Mouse (Mus musculus): ENCODE data around the gene Abcg1.

The Abcg1 gene

DNA sequence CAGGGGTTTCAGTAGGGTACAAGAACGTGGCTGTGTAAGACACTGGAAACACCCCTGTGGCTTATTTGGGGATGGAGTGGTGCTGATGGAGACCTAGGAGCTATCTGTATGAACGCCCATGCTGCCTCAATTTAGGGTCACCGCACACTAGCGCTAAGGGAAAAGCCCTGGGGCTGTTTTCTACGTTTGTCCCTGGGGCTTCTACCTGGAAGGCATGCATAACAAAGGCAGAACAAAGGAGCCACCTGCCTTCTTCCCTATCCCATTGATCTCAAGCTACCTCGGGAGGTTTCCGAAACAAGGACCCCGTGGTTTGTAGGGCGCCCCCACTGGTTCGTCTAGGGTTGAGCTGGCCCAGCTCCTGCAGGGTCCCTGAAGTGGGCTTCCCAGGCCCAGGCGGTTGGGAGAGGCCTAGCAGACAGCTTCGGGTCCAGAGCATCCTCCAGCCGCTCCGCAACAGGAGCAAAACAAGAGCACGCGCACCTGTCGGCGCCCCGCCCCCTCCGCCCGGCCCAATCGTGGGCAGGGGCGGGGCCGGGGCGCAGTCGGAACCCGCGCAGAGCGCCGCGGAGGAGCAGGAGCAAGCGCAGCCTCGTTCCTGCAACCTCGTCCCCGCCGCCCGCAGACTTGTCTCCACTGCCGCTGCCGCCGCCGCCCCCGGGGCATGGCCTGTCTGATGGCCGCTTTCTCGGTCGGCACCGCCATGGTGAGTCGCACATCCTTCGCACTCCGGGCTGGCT lies at the start of gene Abcg1:
Gene Abcg1 (plus strand): TSS at position 525 of the 740 bp plus-strand sequence.
- DNase-seq (ENCODE audit: low read depth, low spot score): peak; percentile 67

GRCm38 (mm10) chr17:31008416-31008815 lies 49.1 kb upstream of the Abcg1 start:
- no peak for DNase-seq (ENCODE audit: low read depth, low spot score)

GRCm38 (mm10) chr17:31011551-31012394 lies 45.7 kb upstream of the Abcg1 start:
- peak; percentile 67 for DNase-seq (ENCODE audit: low read depth, low spot score)

DNA sequence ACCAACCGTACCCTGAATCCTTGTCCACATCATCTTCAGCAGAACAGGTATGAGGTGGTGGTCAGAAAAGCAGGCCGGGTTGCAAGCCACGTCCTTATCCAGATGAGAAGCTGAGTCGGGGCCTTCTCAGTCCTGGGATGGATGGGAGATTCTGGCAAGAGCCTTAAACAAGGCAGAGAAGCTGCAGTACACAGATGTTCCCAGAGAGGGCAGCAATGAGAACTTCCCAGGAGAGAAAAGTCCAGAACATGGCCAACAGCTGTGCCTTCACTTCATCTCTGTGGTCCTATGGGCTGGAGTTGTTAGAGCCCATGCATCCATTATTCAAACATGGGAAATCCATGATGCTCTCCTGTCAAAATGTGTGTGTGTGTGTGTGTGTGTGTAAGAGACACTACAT lies 39.2 kb upstream of the Abcg1 start:
- peak; percentile 73 for DNase-seq (ENCODE audit: low read depth, low spot score)

GRCm38 (mm10) chr17:31019505-31019904 lies 38.0 kb upstream of the Abcg1 start:
- DNase-seq (ENCODE audit: low read depth, low spot score): peak; percentile 76

GRCm38 (mm10) chr17:31020078-31020477 lies 37.4 kb upstream of the Abcg1 start:
- no peak for DNase-seq (ENCODE audit: low read depth, low spot score)

DNA sequence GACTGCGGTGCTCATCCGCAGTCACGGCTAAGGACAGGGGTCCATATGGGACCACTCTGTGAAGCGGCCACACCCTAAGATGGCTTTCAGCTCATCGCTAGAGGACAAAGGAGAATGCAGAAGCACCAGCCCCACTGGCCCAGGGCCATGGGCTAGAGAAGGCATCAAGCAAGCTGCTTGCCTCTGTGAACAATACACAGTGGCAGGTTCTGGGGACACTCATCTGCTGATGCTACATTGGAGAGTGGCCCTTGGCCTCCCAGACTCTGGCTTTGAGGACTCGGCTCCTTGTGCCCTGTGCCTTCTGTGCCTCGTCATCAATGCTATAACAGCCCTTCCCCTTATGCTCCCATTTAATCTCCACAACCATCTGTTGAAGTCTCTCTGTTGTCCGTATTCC lies 36.2 kb upstream of the Abcg1 start:
- DNase-seq (ENCODE audit: low read depth, low spot score): no peak

DNA sequence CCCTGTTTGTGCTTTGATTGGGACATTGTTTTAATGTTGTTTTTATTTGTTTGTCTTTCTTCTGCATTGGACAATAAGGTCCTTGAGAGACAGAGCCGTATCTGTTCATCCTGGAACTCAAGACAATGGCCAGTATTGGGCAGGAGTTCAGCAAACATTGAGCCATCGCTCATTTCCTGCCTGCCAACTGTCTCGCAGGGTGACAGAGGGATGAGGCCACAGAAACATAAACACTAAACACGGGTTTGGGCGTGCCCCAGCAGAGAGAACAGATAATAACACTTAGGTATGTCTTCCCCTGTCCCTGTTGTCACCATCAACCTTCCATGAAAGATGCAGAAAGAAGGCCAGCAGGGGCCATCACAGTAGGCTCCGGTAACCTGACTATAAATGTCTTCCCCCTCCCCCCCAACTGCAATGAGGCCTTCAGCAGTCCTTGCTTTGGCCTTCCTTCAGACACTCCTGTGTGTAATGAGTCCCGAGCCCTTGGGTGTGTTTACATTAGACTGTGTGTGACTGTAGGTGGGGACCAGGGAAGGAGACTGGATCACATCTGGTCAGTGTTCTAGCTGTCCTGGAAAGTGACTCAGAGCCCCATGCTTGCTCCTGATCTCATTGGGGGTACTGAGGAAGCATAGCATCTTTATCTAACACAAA lies 33.2 kb upstream of the Abcg1 start:
- DNase-seq (ENCODE audit: low read depth, low spot score): no peak

DNA sequence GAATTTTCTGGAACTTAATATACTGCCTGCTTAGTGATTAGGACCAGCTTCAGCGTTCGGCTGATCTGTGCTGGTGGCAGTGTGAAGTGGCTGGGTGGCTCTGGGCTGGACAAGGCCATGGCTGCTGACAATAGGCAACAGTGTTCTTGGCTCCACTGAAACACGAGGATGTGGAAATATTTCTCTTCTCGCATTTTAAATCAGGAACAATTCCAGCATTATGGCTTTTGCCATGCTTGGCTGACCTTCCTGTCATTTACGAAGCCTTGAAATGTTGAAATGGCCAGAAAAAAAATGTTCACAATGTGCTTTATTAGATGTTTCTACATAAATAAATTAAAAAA lies 32.7 kb upstream of the Abcg1 start:
- no peak for DNase-seq (ENCODE audit: low read depth, low spot score)

DNA sequence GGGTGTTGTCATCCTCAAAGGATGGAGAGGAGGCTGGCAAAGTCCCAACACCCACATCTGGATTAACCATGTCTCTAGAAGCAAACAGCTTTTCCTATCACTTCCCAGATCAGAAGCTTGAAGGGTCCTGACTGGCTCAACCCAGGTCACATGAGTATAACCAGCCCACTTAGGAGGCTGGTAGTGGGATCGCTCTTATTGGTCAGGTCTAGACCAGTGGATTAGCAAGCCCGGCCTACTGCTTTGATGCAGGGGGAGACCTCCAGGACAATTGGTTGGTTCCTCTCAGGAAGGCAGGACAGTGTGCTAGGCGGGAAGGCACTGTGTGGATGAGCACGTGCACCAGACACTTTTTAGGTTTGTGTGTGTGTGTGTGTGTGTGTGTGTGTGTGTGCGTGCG lies 30.5 kb upstream of the Abcg1 start:
- no peak for DNase-seq (ENCODE audit: low read depth, low spot score)

GRCm38 (mm10) chr17:31027723-31028122 lies 29.8 kb upstream of the Abcg1 start:
- DNase-seq (ENCODE audit: low read depth, low spot score): no peak

- no peak for DNase-seq (ENCODE audit: low read depth, low spot score)
Observed at GRCm38 (mm10) chr17:31028821-31029370, 28.6 kb upstream of the Abcg1 start.

GRCm38 (mm10) chr17:31029407-31029806 lies 28.1 kb upstream of the Abcg1 start:
- no peak for DNase-seq (ENCODE audit: low read depth, low spot score)

DNA sequence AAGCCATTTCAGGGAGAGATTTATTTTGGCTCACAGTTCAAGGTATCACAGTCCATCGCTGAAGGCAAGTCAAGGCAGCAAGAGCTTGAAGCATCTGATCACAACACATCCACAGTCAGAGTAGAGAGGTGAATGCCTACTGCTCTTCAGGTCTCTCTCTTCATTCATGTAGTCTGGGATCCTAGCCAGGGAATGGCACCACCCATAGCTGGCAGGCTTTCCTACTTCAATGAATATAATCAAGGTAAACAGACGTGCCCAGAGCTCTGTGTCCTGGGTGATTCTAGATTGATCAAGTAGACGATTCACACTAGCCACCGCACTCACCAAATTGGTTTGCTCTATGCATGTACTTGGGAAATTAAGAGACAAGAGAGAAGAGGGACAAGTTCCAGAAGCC lies 25.1 kb upstream of the Abcg1 start:
- no peak for DNase-seq (ENCODE audit: low read depth, low spot score)

- DNase-seq (ENCODE audit: low read depth, low spot score): no peak
Observed at GRCm38 (mm10) chr17:31033251-31033650, 24.2 kb upstream of the Abcg1 start.

DNA sequence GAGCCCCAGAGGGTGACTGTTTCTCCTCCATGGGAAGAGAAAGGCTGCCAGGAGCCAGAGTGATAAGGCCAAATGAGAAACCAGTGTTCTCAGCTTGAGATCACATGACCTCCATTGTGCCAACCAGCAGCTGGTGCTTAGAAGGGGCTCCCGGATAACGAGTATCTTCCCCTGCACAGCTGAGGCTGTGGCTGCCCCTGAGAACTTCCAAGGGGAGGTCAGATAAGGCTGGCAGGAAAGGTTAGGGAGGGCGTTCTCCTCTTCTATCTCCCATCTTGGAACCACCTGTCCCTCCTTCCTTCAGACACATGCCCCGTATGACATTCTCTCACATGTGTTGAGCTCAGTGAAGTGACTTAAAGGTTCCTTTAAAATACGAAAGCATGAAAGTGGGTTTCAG lies 23.3 kb upstream of the Abcg1 start:
- DNase-seq (ENCODE audit: low read depth, low spot score): no peak

- no peak for DNase-seq (ENCODE audit: low read depth, low spot score)
Observed at GRCm38 (mm10) chr17:31034674-31035356, 22.7 kb upstream of the Abcg1 start.

DNA sequence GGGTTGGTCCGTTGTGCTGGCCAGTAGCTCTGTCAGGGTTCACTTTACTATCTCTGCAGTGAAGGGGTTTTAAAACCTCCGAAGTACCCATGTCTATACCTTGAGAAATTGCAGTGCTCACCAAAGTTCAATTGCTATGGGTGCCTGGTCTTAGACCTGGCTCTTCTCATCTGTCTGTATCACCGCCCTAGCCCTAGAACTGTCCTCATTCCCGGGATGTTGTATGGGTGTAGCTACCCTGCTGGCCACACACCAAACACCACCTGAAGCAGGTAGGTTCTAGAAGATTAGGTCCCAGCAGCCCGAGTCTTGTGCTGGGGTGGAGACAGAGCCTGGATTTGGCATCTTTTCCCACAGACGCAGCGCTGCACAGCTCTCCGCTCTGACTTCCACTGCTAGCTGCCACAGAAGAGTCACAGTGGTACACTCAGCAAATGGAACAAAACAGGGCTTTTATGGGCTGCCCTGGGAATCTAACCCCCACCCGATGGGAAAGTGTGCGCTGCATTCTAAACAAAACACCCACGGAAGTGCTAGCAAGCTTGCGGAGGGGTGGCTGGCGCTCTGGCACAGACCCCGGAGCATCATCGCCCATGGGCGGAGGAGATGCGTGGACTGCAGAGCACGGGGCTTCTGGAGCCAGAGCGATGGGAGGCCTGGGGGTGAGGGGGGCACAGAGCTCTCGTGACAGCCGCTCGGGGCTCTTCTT lies 21.2 kb upstream of the Abcg1 start:
- no peak for DNase-seq (ENCODE audit: low read depth, low spot score)

- DNase-seq (ENCODE audit: low read depth, low spot score): no peak
Observed at GRCm38 (mm10) chr17:31037331-31037730, 20.1 kb upstream of the Abcg1 start.

- DNase-seq (ENCODE audit: low read depth, low spot score): no peak
Observed at GRCm38 (mm10) chr17:31038381-31038780, 19.1 kb upstream of the Abcg1 start.

GRCm38 (mm10) chr17:31039626-31040025 lies 17.8 kb upstream of the Abcg1 start:
- no peak for DNase-seq (ENCODE audit: low read depth, low spot score)
